Mouse (Mus musculus): ENCODE data around the gene Pidd1. TPM values are rescaled to one million over a fixed set of nuclear protein-coding genes. Genes with fewer than 3 reads are reported as not detected.

The Pidd1 gene
- total and polyA plus RNA-seq, 3 experiments = 0.37 to 2.0 (median 0.70) TPM

DNA sequence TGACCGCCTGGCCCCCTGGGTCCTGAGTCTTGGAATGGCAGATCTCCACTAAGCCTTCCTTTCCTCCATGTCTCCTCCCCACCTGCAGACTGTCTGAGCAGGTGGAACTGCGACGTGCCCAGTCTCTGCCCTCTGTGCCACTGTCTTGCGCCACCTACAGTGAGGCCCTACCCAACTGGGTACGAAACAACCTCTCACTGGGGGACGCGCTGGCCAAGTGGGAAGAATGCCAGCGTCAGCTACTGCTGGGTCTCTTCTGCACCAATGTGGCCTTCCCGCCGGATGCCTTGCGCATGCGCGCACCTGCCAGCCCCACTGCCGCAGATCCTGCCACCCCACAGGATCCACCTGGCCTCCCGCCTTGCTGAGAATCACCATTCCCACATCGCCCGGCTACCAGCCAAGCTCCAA lies 15.5 kb upstream of the Pidd1 start:
- Histone ChIP-seq H3K36me3 (ENCODE audit: control insufficient read depth, insufficient read depth, low read length) (peaks cover 5% of the 10 kb centered on the region; the same call in 1 of the 2 replicates), H3K79me2 (replicated peaks; ENCODE audit: control insufficient read depth, insufficient read depth, low read length) (no peaks in the 10 kb centered on the region), H3K4me1 (ENCODE audit: control insufficient read depth, insufficient read depth, low read length) (peaks cover 26% of the 10 kb centered on the region), H3K4me3 (no peak overlapping the region), H3K27ac (peak overlapping the region; percentile 97), H3K9ac (ENCODE audit: low read depth, low read length) (no peak overlapping the region), H3K27me3 (ENCODE audit: control insufficient read depth, insufficient read depth, low read length) (no peaks in the 10 kb centered on the region)
- no peak for TF ChIP-seq EP300 (IDR thresholded peaks at IDR 0.05; ENCODE audit: insufficient read depth, low read depth, low read length)
- WGBS = 84% methylated on average over 17 of the region's 17 CpGs
- intact Hi-C loops (cut with DNase I) = no loop called here
- peak; percentile 40 to 42 for DNase-seq

DNA sequence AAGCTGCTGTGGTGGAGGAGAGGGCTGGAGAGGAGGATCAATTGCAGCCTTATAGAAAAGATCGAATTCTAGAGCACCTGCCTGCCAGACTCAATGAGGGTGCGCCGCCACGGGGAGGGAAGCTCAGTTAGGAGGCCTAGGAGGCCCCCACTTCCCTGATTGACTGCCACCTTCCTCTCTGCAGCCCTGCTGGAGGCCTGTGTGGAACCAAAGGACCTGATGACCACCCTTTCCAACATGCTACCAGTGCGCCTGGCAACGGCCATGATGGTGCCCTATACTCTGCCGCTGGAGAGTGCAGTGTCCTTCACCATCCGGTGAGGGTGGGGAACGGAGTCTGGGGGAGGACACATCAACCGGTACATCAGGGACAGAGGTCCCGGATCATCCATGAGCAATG lies 14.8 kb upstream of the Pidd1 start:
- Histone ChIP-seq H3K36me3 (ENCODE audit: control insufficient read depth, insufficient read depth, low read length) (peaks cover 5% of the 10 kb centered on the region; the same call in 1 of the 2 replicates), H3K79me2 (replicated peaks; ENCODE audit: control insufficient read depth, insufficient read depth, low read length) (no peaks in the 10 kb centered on the region), H3K4me1 (ENCODE audit: control insufficient read depth, insufficient read depth, low read length) (peaks cover 26% of the 10 kb centered on the region), H3K9ac (ENCODE audit: low read depth, low read length) (no peak overlapping the region), H3K27ac (peak overlapping the region; percentile 9), H3K27me3 (ENCODE audit: control insufficient read depth, insufficient read depth, low read length) (no peaks in the 10 kb centered on the region), H3K4me3 (no peak overlapping the region)
- TF ChIP-seq EP300 (IDR thresholded peaks at IDR 0.05; ENCODE audit: insufficient read depth, low read depth, low read length) (no peak), CTCF (IDR thresholded peaks at IDR 0.05) (peak; percentile 35; the same call in 1 of the 2 replicates)
- 85% methylated on average over 11 of the region's 11 CpGs for WGBS
- peak in 1 of 2 experiments; percentile 14 for DNase-seq
- intact Hi-C loops (cut with DNase I) = no loop called here

DNA sequence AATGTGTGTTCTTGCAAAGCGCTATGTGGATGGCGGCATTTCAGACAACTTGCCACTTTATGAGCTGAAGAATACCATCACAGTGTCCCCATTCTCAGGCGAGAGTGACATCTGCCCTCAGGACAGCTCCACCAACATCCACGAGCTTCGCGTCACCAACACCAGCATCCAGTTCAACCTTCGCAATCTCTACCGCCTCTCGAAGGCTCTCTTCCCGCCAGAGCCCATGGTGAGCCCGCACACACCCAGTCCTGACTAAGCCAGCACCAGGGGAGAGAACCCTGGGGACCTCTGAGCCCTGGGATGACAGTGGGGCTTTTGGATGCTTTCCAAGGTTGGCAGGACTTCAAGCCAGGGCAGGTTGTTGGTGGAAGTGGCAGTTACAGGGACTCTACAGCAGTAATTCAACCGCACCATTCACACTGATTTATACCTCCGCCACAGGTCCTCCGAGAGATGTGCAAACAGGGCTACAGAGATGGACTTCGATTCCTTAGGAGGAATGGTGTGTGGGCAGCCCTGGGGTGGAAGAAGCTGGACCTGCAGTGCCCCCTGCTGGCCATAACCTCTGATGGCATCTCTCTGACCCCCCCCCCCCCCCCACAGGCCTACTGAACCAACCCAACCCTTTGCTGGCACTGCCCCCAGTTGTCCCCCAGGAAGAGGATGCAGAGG lies 14.3 kb upstream of the Pidd1 start:
- Histone ChIP-seq H3K36me3 (ENCODE audit: control insufficient read depth, insufficient read depth, low read length) (peaks cover 5% of the 10 kb centered on the region; the same call in 1 of the 2 replicates), H3K27me3 (ENCODE audit: control insufficient read depth, insufficient read depth, low read length) (no peaks in the 10 kb centered on the region), H3K79me2 (replicated peaks; ENCODE audit: control insufficient read depth, insufficient read depth, low read length) (no peaks in the 10 kb centered on the region), H3K4me3 (no peak overlapping the region), H3K4me1 (ENCODE audit: control insufficient read depth, insufficient read depth, low read length) (peaks cover 26% of the 10 kb centered on the region), H3K9ac (ENCODE audit: low read depth, low read length) (no peak overlapping the region; the same call in 1 of the 2 replicates), H3K27ac (peak overlapping the region; percentile 10; the same call in 1 of the 2 replicates)
- peak; percentile 62 to 74 for DNase-seq
- WGBS = 72% methylated on average over 15 of the region's 15 CpGs
- intact Hi-C loops (cut with DNase I) = no loop called here
- TF ChIP-seq CTCF (IDR thresholded peaks at IDR 0.05) = peak; percentile 75
- 0 out of 2 replicates have a peak, but pooled peaks have one; percentile 37 for TF ChIP-seq EP300 (IDR thresholded peaks at IDR 0.05; ENCODE audit: insufficient read depth, low read depth, low read length)
- TF ChIP-seq POLR2A (IDR thresholded peaks at IDR 0.05; ENCODE audit: insufficient read depth, low read depth, low read length) = 0 out of 2 replicates have a peak, but pooled peaks have one; percentile 22

DNA sequence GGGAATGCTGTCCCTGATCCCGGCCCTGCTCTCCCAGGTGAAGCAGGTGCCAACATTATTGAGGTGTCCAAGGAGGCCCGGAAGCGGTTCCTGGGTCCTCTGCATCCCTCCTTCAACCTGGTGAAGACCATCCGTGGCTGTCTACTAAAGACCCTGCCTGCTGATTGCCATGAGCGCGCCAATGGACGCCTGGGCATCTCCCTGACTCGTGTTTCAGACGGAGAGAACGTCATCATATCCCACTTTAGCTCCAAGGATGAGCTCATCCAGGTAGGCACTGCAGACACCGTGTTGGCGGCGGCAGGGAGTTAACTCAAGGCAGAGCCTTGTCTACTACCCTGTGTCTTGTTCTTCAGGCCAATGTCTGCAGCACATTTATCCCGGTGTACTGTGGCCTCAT lies 13.4 kb upstream of the Pidd1 start:
- 85% methylated on average over 14 of the region's 14 CpGs for WGBS
- peak overlapping the region; percentile 100 for H3K27ac ChIP-seq

DNA sequence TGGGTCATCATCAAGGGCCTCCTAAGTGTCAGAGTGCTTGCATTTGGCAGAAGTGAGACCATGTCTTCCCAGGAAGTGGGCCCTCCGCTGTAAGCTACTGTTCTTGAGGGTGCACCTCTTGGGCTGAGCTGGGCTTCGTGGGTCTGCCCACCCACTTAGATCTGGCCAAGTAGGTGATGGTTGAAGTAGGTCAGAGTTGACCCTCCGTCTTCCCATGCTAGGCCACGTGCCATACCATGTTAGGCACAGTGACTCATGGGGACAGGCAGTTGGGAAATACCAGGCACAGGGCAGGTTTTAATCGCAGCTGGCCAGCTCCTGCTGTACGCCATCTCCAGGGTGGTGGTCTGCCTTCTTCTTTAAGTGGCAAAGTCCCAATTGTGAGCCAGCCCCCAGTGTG lies 12.9 kb upstream of the Pidd1 start:
- peaks cover 23% of the 10 kb centered on the region for H3K4me1 ChIP-seq (ENCODE audit: control insufficient read depth, insufficient read depth, low read length)
- DNase-seq = peak; percentile 56 to 76
- peak overlapping the region; percentile 100 for H3K27ac ChIP-seq
- H3K36me3 ChIP-seq (ENCODE audit: control insufficient read depth, insufficient read depth, low read length) = peaks cover 5% of the 10 kb centered on the region; the same call in 1 of the 2 replicates
- WGBS = 37% methylated on average over 6 of the region's 6 CpGs
- intact Hi-C loops (cut with DNase I) = no loop called here
- peak overlapping the region; percentile 100 for H3K4me3 ChIP-seq
- no peak for TF ChIP-seq CTCF (IDR thresholded peaks at IDR 0.05)
- peak; percentile 19; the same call in 1 of the 2 replicates for TF ChIP-seq POLR2A (IDR thresholded peaks at IDR 0.05; ENCODE audit: insufficient read depth, low read depth, low read length)
- peak; percentile 79; the same call in 1 of the 2 replicates for TF ChIP-seq EP300 (IDR thresholded peaks at IDR 0.05; ENCODE audit: insufficient read depth, low read depth, low read length)
- no peaks in the 10 kb centered on the region for H3K27me3 ChIP-seq (ENCODE audit: control insufficient read depth, insufficient read depth, low read length)
- H3K9ac ChIP-seq (ENCODE audit: low read depth, low read length) = peak overlapping the region; percentile 97; the same call in 1 of the 2 replicates
- H3K79me2 ChIP-seq (replicated peaks; ENCODE audit: control insufficient read depth, insufficient read depth, low read length) = no peaks in the 10 kb centered on the region

More for the DNA sequence above, 13.4 kb upstream of the Pidd1 start:
- peaks cover 5% of the 10 kb centered on the region; the same call in 1 of the 2 replicates for H3K36me3 ChIP-seq (ENCODE audit: control insufficient read depth, insufficient read depth, low read length)
- H3K27me3 ChIP-seq (ENCODE audit: control insufficient read depth, insufficient read depth, low read length) = no peaks in the 10 kb centered on the region
- intact Hi-C loops (cut with DNase I) = no loop called here
- H3K79me2 ChIP-seq (replicated peaks; ENCODE audit: control insufficient read depth, insufficient read depth, low read length) = no peaks in the 10 kb centered on the region
- no peak for TF ChIP-seq EP300 (IDR thresholded peaks at IDR 0.05; ENCODE audit: insufficient read depth, low read depth, low read length)
- peaks cover 24% of the 10 kb centered on the region for H3K4me1 ChIP-seq (ENCODE audit: control insufficient read depth, insufficient read depth, low read length)
- DNase-seq = peak in 1 of 2 experiments; percentile 20
- H3K4me3 ChIP-seq = peak overlapping the region; percentile 100; the same call in 1 of the 2 replicates
- no peak overlapping the region; the same call in 1 of the 2 replicates for H3K9ac ChIP-seq (ENCODE audit: low read depth, low read length)

DNA sequence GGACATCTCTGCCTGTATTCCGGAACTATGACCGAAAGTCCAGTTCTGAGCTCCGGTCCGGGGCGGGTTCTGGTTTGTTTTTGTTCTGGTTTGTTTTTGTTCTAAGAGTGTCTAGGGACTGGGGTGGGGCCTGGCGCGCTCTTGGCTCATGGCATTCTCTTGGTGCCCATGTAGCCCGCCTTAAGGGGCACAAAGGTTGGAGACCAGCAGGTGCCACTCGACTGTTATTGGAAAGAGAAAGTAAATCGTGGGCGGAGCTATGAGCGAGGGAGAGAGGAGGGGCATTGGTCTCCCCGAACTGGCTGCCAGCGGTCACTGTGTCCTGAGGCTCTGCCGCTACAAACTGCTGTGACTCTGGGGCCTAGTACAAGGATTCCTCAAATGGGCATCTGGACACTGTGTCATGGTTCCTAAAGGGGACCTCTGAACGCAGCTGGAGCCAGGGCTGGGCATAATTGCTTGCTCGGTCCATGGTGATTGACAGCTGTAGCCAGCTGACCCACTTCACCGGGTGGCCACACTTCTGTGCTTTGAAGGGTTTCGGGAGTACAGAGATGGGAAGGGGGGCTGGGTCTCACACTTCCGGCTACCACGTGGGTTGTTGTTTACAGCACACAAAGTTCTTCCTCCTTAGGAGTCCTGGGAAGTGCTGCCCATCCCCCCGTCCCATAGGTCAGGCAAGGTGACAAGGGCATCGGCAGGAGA lies 11.9 kb upstream of the Pidd1 start:
- no peaks in the 10 kb centered on the region for H3K79me2 ChIP-seq (replicated peaks; ENCODE audit: control insufficient read depth, insufficient read depth, low read length)
- no peaks in the 10 kb centered on the region for H3K27me3 ChIP-seq (ENCODE audit: control insufficient read depth, insufficient read depth, low read length)
- H3K27ac ChIP-seq = peak overlapping the region; percentile 100
- WGBS = under 1% methylated on average over 23 of the region's 23 CpGs
- peak overlapping the region; percentile 100 for H3K4me3 ChIP-seq
- peak; percentile 86 to 89 for DNase-seq
- H3K36me3 ChIP-seq (ENCODE audit: control insufficient read depth, insufficient read depth, low read length) = peaks cover 5% of the 10 kb centered on the region; the same call in 1 of the 2 replicates
- TF ChIP-seq POLR2A (IDR thresholded peaks at IDR 0.05; ENCODE audit: insufficient read depth, low read depth, low read length) = peak; percentile 75
- no peak for TF ChIP-seq CTCF (IDR thresholded peaks at IDR 0.05)
- TF ChIP-seq EP300 (IDR thresholded peaks at IDR 0.05; ENCODE audit: insufficient read depth, low read depth, low read length) = peak; percentile 98
- intact Hi-C loops (cut with DNase I) = no loop called here
- H3K4me1 ChIP-seq (ENCODE audit: control insufficient read depth, insufficient read depth, low read length) = peaks cover 22% of the 10 kb centered on the region
- H3K9ac ChIP-seq (ENCODE audit: low read depth, low read length) = peak overlapping the region; percentile 97

All from heart, adult 2 months (tissue).